Mouse (Mus musculus): ENCODE measurements around the gene Fopnl. TPM values are rescaled to one million over a fixed set of nuclear protein-coding genes. Genes with fewer than 3 reads are reported as not detected.

Gene Fopnl
- polyA plus RNA-seq, 1 experiment from 2014 or later = 114 TPM

DNA sequence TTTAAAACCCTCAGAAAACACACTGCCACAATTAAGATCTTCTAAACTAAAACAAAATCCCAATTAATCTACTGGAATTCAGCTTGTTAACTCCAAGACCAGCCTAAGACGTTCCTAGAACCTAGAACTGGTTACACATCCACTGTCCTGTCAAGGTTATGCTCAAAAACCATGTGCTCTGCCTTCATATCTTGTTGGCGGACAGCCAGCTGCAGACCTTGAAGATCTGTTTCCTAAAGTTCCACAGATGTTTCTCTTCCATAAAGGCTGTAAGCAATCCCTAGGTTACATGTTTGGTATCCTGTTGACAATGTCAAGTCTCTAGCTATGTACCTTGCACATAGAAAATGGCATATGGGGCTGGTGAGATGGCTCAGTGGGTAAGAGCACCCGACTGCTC, 12.4 kb downstream of the Fopnl start:
- WGBS = 81% methylated on average over 3 of the region's 3 CpGs
- no peak overlapping the region for H3K9ac ChIP-seq

DNA sequence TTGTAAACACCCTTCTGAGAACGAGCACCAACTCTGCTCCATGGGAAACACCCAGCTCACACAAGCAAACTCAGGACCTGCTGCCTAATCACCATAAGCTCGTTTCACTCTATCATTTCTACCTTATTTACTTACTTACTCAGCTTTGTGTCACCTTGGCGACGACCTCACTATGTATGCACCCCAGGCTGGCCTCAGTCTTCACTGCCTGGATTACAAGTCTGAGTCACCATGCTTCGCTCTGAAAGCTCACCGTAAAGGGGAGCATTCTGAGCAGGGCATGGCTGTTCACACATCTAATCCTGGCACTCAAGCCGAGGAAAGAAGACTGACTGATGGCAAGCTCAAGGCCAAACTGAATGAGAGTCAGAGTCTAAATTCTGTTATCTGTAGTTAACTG, 13.5 kb downstream of the Fopnl start:
- no peak overlapping the region for H3K27ac ChIP-seq (replicated peaks)
- no peaks in the 10 kb centered on the region for H3K27me3 ChIP-seq (replicated peaks)
- H3K4me1 ChIP-seq = peaks cover 9% of the 10 kb centered on the region
- no peak for ATAC-seq (ENCODE audit: extremely low read depth, insufficient number of reproducible peaks, low FRiP score, low TSS enrichment)
- peaks cover 87% of the 10 kb centered on the region for H3K36me3 ChIP-seq
- H3K4me2 ChIP-seq = no peak overlapping the region
- no peak overlapping the region for H3K9ac ChIP-seq
- no peak overlapping the region for H3K4me3 ChIP-seq
- 59% methylated on average over 7 of the region's 7 CpGs for WGBS
- no peaks in the 10 kb centered on the region for H3K9me3 ChIP-seq

More for the DNA sequence above, 12.4 kb downstream of the Fopnl start:
- H3K36me3 ChIP-seq = peaks cover 84% of the 10 kb centered on the region
- H3K27me3 ChIP-seq (replicated peaks) = no peaks in the 10 kb centered on the region
- no peak overlapping the region for H3K4me2 ChIP-seq
- peaks cover 9% of the 10 kb centered on the region for H3K4me1 ChIP-seq
- H3K27ac ChIP-seq (replicated peaks) = no peak overlapping the region
- no peaks in the 10 kb centered on the region for H3K9me3 ChIP-seq
- no peak for ATAC-seq (ENCODE audit: extremely low read depth, insufficient number of reproducible peaks, low FRiP score, low TSS enrichment)
- no peak overlapping the region for H3K4me3 ChIP-seq

DNA sequence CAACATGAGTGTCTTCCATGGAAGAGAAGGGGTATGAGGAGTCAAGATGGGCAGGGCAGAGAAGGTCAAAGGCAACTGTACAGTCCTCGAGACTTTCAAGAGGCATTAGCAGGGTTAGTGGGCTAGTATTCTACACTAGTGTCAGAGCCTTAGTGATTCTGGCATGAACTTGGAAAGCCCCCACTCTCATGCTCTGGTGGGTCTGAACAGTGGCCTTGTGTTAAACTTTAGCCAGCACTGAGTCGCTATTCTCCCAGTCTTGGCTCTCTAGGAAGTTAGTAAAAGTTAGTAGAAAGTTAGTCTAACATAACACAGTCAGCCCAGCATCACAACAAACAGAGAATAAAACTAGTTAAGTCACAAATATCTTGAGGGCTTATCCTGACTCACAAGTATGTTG, 14.1 kb downstream of the Fopnl start:
- no peaks in the 10 kb centered on the region for H3K9me3 ChIP-seq
- no peak overlapping the region for H3K9ac ChIP-seq
- H3K27me3 ChIP-seq (replicated peaks) = no peaks in the 10 kb centered on the region
- no peak for ATAC-seq (ENCODE audit: extremely low read depth, insufficient number of reproducible peaks, low FRiP score, low TSS enrichment)
- peaks cover 86% of the 10 kb centered on the region for H3K36me3 ChIP-seq
- no peak overlapping the region for H3K4me2 ChIP-seq
- H3K27ac ChIP-seq (replicated peaks) = no peak overlapping the region
- 92% methylated on average over 2 of the region's 2 CpGs for WGBS
- H3K4me3 ChIP-seq = no peak overlapping the region
- peaks cover 9% of the 10 kb centered on the region for H3K4me1 ChIP-seq

DNA sequence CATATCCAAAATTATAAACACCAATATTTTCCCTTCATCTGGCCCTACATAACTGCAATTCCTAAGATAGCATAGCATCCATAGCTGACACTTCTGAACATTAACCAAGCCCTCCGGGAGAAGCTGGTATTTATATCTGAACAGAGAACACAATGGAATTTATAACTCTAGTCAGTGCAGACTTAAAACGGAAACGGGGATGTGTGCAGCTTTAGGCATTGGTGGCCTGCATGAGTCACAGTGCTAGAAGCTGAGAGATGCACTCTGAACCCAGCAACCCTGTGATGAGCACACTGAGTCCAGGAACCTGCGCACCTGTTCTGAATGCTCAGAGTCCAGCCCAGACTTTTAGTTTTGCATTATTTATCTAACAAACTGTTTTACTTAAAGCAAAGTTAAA, 18.7 kb downstream of the Fopnl start:
- Histone ChIP-seq H3K27ac (replicated peaks) (no peak overlapping the region), H3K9me3 (no peaks in the 10 kb centered on the region), H3K4me2 (no peak overlapping the region), H3K36me3 (peaks cover 61% of the 10 kb centered on the region), H3K9ac (no peak overlapping the region), H3K27me3 (replicated peaks) (peaks cover 24% of the 10 kb centered on the region), H3K4me3 (no peak overlapping the region), H3K4me1 (no peaks in the 10 kb centered on the region; the same call in 1 of the 2 replicates)
- ATAC-seq (ENCODE audit: extremely low read depth, insufficient number of reproducible peaks, low FRiP score, low TSS enrichment) = no peak
- 58% methylated on average over 4 of the region's 4 CpGs for WGBS

DNA sequence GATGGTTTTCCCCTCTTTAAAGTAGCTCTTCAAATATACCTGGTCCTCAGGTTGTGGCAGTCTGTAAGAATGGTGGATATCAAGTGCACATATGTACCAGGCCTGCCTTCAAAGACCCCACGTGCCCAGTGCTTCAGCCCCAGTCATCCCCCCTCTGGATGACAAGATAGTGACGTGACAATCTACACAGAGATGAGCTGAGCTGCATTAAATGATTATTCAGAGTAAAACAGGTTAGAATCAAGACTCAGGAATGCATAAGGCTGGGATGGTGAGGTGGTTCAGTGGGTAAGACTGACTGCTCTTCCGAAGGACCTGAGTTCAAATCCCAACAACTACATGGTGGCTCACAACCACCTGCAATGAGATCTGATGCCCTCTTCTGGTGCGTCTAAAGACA, 19.5 kb downstream of the Fopnl start:
- Histone ChIP-seq H3K4me2 (no peak overlapping the region), H3K4me3 (no peak overlapping the region), H3K9ac (no peak overlapping the region), H3K36me3 (peaks cover 54% of the 10 kb centered on the region), H3K9me3 (no peaks in the 10 kb centered on the region), H3K4me1 (peaks cover 4% of the 10 kb centered on the region), H3K27me3 (replicated peaks) (peaks cover 32% of the 10 kb centered on the region), H3K27ac (replicated peaks) (no peak overlapping the region)
- ATAC-seq (ENCODE audit: extremely low read depth, insufficient number of reproducible peaks, low FRiP score, low TSS enrichment) = no peak
- 84% methylated on average over 4 of the region's 4 CpGs for WGBS

DNA sequence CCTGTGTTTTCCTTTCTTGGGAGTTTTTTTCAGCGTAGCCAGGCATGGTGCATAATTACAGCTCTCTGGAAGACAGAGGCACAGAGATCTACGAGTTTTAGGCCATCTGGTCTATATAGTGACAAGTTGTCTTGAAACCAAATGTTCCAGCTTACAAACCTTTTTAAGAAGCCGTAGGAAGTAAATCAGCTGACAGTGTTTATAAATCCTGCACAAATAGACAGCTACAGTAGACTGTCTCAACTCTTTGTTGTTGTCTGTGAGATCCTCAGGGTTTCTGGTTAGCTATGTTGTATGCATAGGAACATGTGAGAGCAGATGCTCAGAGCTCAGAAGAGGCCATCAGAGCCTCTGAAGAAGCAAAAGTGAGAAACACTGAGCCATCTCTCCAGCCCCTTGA, 20.1 kb downstream of the Fopnl start:
- peaks cover 38% of the 10 kb centered on the region for H3K27me3 ChIP-seq (replicated peaks)
- no peak overlapping the region for H3K9ac ChIP-seq
- H3K4me2 ChIP-seq = no peak overlapping the region
- peaks cover 10% of the 10 kb centered on the region for H3K4me1 ChIP-seq
- H3K36me3 ChIP-seq = peaks cover 49% of the 10 kb centered on the region
- WGBS = 77% methylated on average over 3 of the region's 3 CpGs
- ATAC-seq (ENCODE audit: extremely low read depth, insufficient number of reproducible peaks, low FRiP score, low TSS enrichment) = no peak
- H3K9me3 ChIP-seq = no peaks in the 10 kb centered on the region
- H3K27ac ChIP-seq (replicated peaks) = no peak overlapping the region
- H3K4me3 ChIP-seq = no peak overlapping the region

DNA sequence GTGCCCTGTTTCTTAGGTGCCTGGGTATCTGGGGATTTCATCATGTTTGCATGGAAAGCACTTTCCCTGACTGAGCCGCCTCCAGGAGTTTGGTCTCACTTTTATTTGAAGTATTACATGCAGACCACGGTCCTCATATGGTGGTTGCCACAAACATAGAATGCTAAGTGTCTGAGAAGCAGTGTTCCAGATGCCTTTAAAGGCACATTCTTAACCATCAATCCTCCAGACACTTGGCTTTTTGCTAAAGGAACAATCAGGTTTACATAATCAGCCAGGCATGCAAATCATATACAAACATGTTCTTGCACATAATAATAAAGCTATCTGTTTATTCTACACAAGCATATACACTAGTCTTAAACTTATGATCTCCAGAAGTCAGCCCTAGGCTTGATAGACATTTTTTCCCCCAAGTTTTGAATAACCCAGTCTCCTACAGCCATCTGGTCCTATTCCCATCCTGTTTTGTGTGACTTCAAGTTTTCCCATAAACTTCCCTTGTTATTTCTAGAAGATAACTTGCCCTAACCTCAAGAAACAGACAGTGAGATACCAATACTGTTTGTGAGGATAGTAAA, 20.6 kb downstream of the Fopnl start:
- Histone ChIP-seq H3K36me3 (peaks cover 44% of the 10 kb centered on the region), H3K4me1 (peaks cover 15% of the 10 kb centered on the region), H3K27ac (replicated peaks) (no peak overlapping the region), H3K9ac (no peak overlapping the region), H3K4me3 (no peak overlapping the region), H3K27me3 (replicated peaks) (peaks cover 43% of the 10 kb centered on the region), H3K4me2 (no peak overlapping the region), H3K9me3 (no peaks in the 10 kb centered on the region)
- WGBS = 82% methylated on average over 2 of the region's 2 CpGs
- ATAC-seq (ENCODE audit: extremely low read depth, insufficient number of reproducible peaks, low FRiP score, low TSS enrichment) = no peak

DNA sequence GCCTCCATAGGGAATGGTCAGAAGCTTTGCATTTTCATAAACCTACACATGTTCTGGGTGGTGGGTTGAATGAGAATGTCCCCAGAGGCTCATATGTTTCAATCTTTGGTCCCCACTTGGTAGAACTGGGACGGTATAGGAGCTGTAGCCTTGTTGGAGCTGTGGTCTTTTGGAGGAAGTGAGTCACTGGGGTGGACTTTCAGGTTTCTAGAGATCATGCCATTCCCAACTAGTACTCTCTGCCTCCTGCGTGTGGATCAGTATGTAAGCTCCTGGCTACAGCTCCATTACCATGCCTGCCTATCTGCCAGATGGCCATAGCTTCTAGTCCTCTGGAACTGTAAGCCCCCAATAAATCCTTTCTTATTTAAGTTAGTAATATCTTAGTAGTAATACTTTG, 21.9 kb downstream of the Fopnl start:
- no peak for ATAC-seq (ENCODE audit: extremely low read depth, insufficient number of reproducible peaks, low FRiP score, low TSS enrichment)
- WGBS = 63% methylated on average over 2 of the region's 2 CpGs
- Histone ChIP-seq H3K9me3 (no peaks in the 10 kb centered on the region), H3K36me3 (peaks cover 30% of the 10 kb centered on the region), H3K27me3 (replicated peaks) (peaks cover 56% of the 10 kb centered on the region), H3K27ac (replicated peaks) (no peak overlapping the region), H3K4me3 (no peak overlapping the region), H3K9ac (no peak overlapping the region), H3K4me1 (peaks cover 19% of the 10 kb centered on the region), H3K4me2 (no peak overlapping the region)

DNA sequence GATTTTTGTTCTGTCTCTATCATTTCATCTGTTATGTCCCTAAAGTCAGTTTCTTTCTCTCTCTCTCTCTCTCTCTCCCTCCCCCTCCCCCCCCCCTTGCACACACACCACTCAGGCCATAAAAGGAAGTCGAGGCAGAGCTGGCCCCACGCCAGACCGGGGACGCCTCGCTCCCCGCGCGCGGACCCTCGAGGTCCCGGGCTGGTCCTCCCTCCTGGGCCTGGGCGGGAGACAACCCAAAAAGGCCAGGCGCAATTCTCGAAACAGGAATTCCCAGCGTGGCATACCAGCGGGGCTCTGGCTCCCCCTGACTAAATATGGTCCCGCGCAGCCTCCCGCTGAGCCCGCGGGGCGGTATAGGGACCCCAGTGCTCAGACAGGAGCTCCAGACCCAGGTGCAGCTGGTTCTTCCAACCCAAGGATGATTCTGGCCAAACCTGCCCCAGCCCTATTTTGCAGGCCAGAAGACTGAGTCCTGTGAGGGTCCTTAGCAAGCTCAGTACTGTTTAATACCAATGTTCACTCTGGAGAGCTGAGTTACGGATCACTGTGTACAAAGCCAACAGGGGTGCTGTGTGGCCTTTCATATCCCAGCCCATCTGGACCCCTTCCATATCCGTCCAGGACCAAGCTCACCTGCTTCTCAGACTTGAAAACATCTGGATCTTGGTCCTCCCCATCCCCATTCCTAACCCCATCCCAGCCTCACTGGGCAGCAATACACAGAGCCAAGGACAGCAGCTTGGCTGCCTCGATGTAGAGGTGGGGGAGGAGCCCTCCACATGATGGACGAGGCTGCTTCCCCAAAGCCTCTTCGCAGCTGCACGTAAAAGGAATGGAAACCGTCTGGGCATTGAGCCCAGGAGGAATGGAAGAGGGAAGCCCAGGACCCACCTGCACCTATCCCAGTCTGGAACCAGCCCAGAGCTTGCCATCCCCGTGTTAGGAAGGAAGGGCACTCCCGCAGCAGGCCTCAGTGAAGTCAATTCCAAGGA, 24.7 kb downstream of the Fopnl start:
- no peaks in the 10 kb centered on the region for H3K9me3 ChIP-seq
- ATAC-seq (ENCODE audit: extremely low read depth, insufficient number of reproducible peaks, low FRiP score, low TSS enrichment) = no peak
- 10% methylated on average over 31 of the region's 31 CpGs for WGBS
- peaks cover 84% of the 10 kb centered on the region for H3K27me3 ChIP-seq (replicated peaks)
- peak overlapping the region; percentile 47; the same call in 1 of the 2 replicates for H3K9ac ChIP-seq
- H3K36me3 ChIP-seq = 0 out of 2 replicates have a peak, but pooled peaks cover 5% of the 10 kb centered on the region
- H3K27ac ChIP-seq (replicated peaks) = no peak overlapping the region
- peaks cover 19% of the 10 kb centered on the region for H3K4me1 ChIP-seq
- H3K4me2 ChIP-seq = peak overlapping the region; percentile 69
- peak overlapping the region; percentile 43 for H3K4me3 ChIP-seq

DNA sequence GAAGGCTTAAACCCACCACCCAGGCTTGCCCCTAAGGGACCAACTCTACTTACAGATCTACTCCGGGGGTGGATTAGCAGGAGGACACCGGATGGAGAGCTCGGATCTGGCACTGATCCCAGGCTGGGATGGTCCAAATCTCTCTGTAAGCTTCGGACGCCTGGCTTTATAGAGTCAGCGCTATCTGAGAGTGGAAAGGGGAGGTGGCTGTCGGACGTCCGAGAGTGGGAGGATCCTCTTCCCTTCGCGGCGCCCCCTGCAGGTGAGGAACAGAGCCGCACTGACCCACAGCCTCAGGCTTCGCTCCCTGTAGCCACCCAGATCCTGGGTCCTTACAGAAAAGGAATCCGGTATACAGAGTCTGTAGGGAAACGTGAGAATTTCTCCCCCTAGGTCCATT, 26.0 kb downstream of the Fopnl start, which contains the start of gene Myh11:
Myh11 (minus strand) TSS at position 150 of the 400 bp plus-strand sequence.
- WGBS = 3% methylated on average over 16 of the region's 16 CpGs
- no peaks in the 10 kb centered on the region for H3K36me3 ChIP-seq
- H3K27ac ChIP-seq (replicated peaks) = no peak within 1 kb of the TSS
- peak within 1 kb of the TSS; percentile 43 for H3K4me3 ChIP-seq
- peak; percentile 35; the same call in 1 of the 2 replicates for ATAC-seq (ENCODE audit: extremely low read depth, insufficient number of reproducible peaks, low FRiP score, low TSS enrichment)
- H3K9ac ChIP-seq = peak within 1 kb of the TSS; percentile 47; the same call in 1 of the 2 replicates
- peak within 1 kb of the TSS; percentile 69 for H3K4me2 ChIP-seq
- peaks cover 94% of the 10 kb centered on the region for H3K27me3 ChIP-seq (replicated peaks)
- H3K9me3 ChIP-seq = no peaks in the 10 kb centered on the region
- peaks cover 19% of the 10 kb centered on the region for H3K4me1 ChIP-seq

DNA sequence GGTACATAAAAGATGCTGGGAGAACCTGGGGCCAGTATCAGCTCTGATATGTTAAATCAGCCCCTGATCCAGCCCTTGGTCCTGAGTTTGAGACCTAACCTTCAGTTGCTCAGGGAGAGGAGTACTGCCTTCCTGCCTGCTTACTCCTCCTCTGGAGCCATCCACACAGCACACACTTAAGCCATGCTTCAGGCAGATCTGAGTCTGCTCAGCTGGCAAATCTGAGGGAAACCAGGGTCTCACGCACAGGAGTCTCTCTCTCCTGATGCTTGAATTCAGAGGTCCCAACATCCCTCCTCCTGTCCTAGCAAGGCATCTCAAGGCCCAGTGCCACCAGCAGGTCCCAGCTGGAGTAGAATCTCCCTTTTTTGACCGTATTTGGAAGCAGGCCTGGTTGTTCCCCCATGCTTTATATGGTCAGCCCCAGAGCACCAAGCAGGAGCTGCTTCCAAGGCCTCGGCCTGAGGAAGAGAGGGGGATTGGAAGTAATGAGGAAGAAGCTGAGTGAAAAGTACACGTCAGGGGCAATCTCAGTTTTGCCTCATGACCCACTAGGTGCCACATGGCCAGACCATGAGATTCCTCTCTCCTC, 44.7 kb downstream of the Fopnl start:
- H3K27ac ChIP-seq (replicated peaks) = no peak overlapping the region
- H3K27me3 ChIP-seq (replicated peaks) = peaks cover 100% of the 10 kb centered on the region
- no peak overlapping the region for H3K4me3 ChIP-seq
- 52% methylated on average over 4 of the region's 4 CpGs for WGBS
- no peak overlapping the region for H3K4me2 ChIP-seq
- ATAC-seq (ENCODE audit: extremely low read depth, insufficient number of reproducible peaks, low FRiP score, low TSS enrichment) = no peak
- no peaks in the 10 kb centered on the region for H3K36me3 ChIP-seq
- H3K9ac ChIP-seq = no peak overlapping the region
- H3K4me1 ChIP-seq = no peaks in the 10 kb centered on the region
- H3K9me3 ChIP-seq = no peaks in the 10 kb centered on the region

Measured in heart, embryonic 13.5 days (tissue).